Mouse (Mus musculus) MEL (cell line): ENCODE measurements at regions not wholly inside any gene's neighbourhood (a gene's known extent, or its start where the extent isn't known, plus 50 kb on each side); places are given as distances from the start of the nearest gene placed in this dataset.
A peak's percentile ranks its signal among the peaks of the same experiment; 100 is the strongest.

ENCODE experiments used
- BHLHE40 ChIP-seq: IDR thresholded peaks from 2 replicates; pipeline ENCODE4 v1.6.1; 2012; ENCODE audit warnings: low read depth, mild to moderate bottlenecking, inconsistent platforms, low read length, improper control_type of control experiment, borderline replicate concordance
- CTCF ChIP-seq, 3 experiments: IDR thresholded peaks in 2 of 3; conservative IDR thresholded peaks in 1 of 3; 2 replicates each; pipeline ENCODE4 v1.5.1; 2011 to 2012; ENCODE audit warnings: low read length in 3 of 3, low read depth in 2 of 3, mild to moderate bottlenecking in 2 of 3, improper control_type of control experiment in 1 of 3, inconsistent platforms in 1 of 3, mixed read lengths in 1 of 3, moderate library complexity in 1 of 3; ENCODE audit not compliant: control insufficient read depth in 1 of 3, insufficient read depth in 1 of 3, poor library complexity in 1 of 3, severe bottlenecking in 1 of 3
- EP300 ChIP-seq, 2 experiments: IDR thresholded peaks; 2 replicates each; pipeline ENCODE4 v1.6.1; 2011; ENCODE audit warnings: improper control_type of control experiment in 2 of 2, low read length in 2 of 2, low read depth in 1 of 2, mild to moderate bottlenecking in 1 of 2
- ETS1 ChIP-seq: IDR thresholded peaks from 2 replicates; pipeline ENCODE4 v1.6.1; 2012; ENCODE audit warnings: low read depth, mild to moderate bottlenecking, inconsistent platforms, low read length, improper control_type of control experiment, moderate library complexity
- GABPA ChIP-seq: IDR thresholded peaks from 2 replicates; pipeline ENCODE4 v1.6.1; 2012; ENCODE audit warnings: low read depth, mild to moderate bottlenecking, inconsistent platforms, low read length, improper control_type of control experiment, moderate library complexity
- GATA1 ChIP-seq: IDR thresholded peaks from 2 replicates; pipeline ENCODE4 v1.6.1; 2011; ENCODE audit warnings: low read depth, low read length, improper control_type of control experiment
- MAX ChIP-seq: IDR thresholded peaks from 2 replicates; pipeline ENCODE4 v1.6.1; 2011; ENCODE audit warnings: low read length, improper control_type of control experiment
- MXI1 ChIP-seq: IDR thresholded peaks from 2 replicates; pipeline ENCODE4 v1.6.1; 2011; ENCODE audit warnings: mild to moderate bottlenecking, low read depth, low read length, improper control_type of control experiment
- MYC ChIP-seq: IDR thresholded peaks from 2 replicates; pipeline ENCODE4 v1.6.1; 2011; ENCODE audit warnings: low read depth, mild to moderate bottlenecking, low read length, improper control_type of control experiment, moderate library complexity
- NELFE ChIP-seq: IDR thresholded peaks from 2 replicates; pipeline ENCODE4 v1.6.1; 2011; ENCODE audit warnings: low read depth, low read length, improper control_type of control experiment
- POLR2A ChIP-seq, 2 experiments: IDR thresholded peaks; 2 replicates each; pipeline ENCODE4 v1.6.1; 2011 to 2012; ENCODE audit warnings: low read length in 2 of 2, mild to moderate bottlenecking in 2 of 2, control low read depth in 1 of 2, improper control_type of control experiment in 1 of 2, low read depth in 1 of 2, moderate library complexity in 1 of 2; ENCODE audit not compliant: control insufficient read depth in 1 of 2, insufficient read depth in 1 of 2, poor library complexity in 1 of 2
- SIN3A ChIP-seq: IDR thresholded peaks from 2 replicates; pipeline ENCODE4 v1.6.1; 2012; ENCODE audit warnings: low read length, improper control_type of control experiment, inconsistent platforms
- ZKSCAN1 ChIP-seq: IDR thresholded peaks from 2 replicates; pipeline ENCODE4 v1.6.1; 2012; ENCODE audit warnings: low read depth, mild to moderate bottlenecking, inconsistent platforms, low read length, improper control_type of control experiment, moderate library complexity

DNA sequence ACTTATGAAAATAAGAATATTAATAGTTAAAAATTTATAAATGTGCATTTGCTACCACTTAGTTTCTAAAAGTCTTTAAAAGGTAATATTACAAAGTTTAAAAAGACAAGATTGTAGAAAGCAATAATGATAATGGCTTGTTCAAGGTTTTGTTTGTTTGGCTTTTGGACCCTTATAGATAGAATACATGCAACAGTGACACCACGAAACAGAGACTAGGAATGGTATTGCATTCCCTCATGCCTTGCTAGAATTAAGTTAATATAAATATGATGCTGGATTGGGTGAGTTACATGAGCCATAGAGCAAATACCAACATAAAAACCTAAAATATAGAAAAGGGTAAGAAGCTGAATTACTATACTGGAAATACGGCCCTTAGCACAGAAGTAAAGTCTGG, 186.9 kb upstream of the Tars start:
- no peak for TF ChIP-seq BHLHE40
- no peak for TF ChIP-seq POLR2A (IDR thresholded peaks at IDR 0.05; ENCODE audit: control insufficient read depth in 1 of 2, insufficient read depth in 1 of 2, low read depth in 1 of 2, low read length in 2 of 2, poor library complexity in 1 of 2)
- no peak for TF ChIP-seq GABPA
- no peak for TF ChIP-seq MYC
- TF ChIP-seq CTCF (IDR thresholded peaks at IDR 0.05 in 2 of 3, conservative IDR thresholded peaks at IDR 0.05 in 1 of 3; ENCODE audit: control insufficient read depth in 1 of 3, insufficient read depth in 1 of 3, low read depth in 2 of 3, low read length in 3 of 3, poor library complexity in 1 of 3, severe bottlenecking in 1 of 3), result peak in 1 of 3 experiments; percentile 11; a peak in 1 of 6 replicates
- no peak for TF ChIP-seq SIN3A
- TF ChIP-seq ETS1, result no peak
- no peak for TF ChIP-seq MAX
- no peak for TF ChIP-seq NELFE
- no peak for TF ChIP-seq EP300 (IDR thresholded peaks at IDR 0.05; ENCODE audit: low read depth in 1 of 2, low read length in 2 of 2)
- no peak for TF ChIP-seq MXI1
- no peak for TF ChIP-seq ZKSCAN1
- no peak for TF ChIP-seq GATA1
